Mouse (Mus musculus): ENCODE measurements around the gene Sntb2. TPM values are rescaled to one million over a fixed set of nuclear protein-coding genes. Genes with fewer than 3 reads are reported as not detected.

Sntb2 gene
- 0.26 and 0.49 TPM in 2 replicates for total RNA-seq (2014; fragmentation: Nextera tagmentation)
- total RNA-seq (2017) = 0.34 and 0.52 TPM in 2 replicates

- ATAC-seq (replicated peaks; ENCODE audit: low FRiP score, low TSS enrichment, poor library complexity, severe bottlenecking) = peak; percentile 66
Measured at GRCm38 (mm10) chr8:106935324-106935869, at the start of gene Sntb2. Gene Sntb2, plus strand, starts transcription at chr8:106935750.

- ATAC-seq (replicated peaks; ENCODE audit: low FRiP score, low TSS enrichment, poor library complexity, severe bottlenecking) = peak; percentile 79
Measured at GRCm38 (mm10) chr8:106887336-106888189, 48.0 kb upstream of the Sntb2 start.

GRCm38 (mm10) chr8:106888803-106889202, 46.7 kb upstream of the Sntb2 start:
- no peak for ATAC-seq (replicated peaks; ENCODE audit: low FRiP score, low TSS enrichment, poor library complexity, severe bottlenecking)

GRCm38 (mm10) chr8:106892210-106892805, 43.2 kb upstream of the Sntb2 start:
- ATAC-seq (replicated peaks; ENCODE audit: low FRiP score, low TSS enrichment, poor library complexity, severe bottlenecking) = peak; percentile 66

DNA sequence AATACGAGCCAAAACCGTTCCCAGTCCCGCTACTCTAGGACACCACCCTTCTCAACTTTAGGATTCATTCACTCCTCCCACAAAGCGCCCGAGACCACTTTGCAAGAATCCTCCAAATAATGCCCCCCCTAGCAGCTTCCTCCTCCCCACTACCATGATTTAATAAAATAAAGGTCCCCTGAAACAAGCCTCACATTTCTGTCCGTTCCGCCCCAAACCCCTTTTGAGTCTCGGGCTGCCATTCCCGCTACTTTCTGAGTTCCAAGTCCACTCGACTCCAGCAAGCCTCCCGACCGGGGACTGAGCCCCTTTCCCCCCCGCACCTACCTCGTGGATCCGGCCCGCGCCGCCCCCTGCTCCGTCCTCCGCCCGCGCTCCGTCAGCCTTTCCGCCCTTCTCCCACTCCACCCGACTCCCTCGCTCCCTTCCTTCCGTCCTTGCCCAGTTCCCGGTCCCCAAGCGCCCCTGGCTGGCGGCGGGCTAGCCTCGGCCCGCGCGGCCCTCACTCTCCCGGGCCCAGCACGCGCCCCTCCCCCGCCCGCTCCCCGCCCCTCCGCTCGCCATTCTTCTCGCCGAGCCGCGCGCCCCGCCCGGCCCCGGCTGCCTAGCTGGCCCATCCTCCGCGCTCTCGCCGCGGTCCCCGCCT, 42.6 kb upstream of the Sntb2 start:
- 0 out of 2 replicates have a peak, but pooled peaks have one; percentile 11 for ATAC-seq (replicated peaks; ENCODE audit: low FRiP score, low TSS enrichment, poor library complexity, severe bottlenecking)

DNA sequence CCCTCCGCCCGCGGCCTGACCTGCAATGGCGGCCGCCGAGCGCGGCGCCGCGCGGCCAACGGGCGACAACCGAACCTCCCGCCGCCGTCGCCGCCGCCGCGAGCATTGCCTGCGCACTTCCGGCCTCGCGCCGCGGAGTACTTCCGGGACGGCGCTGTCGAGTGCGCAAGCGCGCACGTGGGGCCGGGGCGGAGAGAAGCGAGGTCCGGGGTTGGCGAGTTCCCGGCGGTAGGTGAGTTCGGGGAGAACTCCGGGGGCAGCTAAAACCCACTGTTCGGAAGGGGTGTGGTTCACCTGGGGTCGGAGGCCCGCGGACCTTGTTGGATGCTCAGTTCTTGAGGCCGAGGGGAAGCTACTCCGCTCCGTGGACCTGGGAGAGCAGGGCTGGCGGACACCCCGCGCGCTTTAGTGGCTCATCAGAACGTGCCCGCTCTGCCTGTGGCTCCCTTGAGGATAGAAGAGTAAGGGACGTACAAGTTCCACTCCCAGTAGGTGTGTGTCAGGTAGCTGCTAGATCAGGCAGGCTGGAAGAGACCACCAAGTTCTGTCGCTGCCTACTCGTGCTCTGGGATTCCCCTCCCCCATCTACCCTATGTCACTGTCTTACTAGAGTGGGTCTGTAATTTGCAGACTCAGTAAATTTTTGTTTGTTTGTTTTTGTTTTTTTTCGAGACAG, 41.9 kb upstream of the Sntb2 start, which contains the start of gene Utp4:
TSS of gene Utp4 (plus strand) at position 156 of the 676 bp plus-strand sequence.
- ATAC-seq (replicated peaks; ENCODE audit: low FRiP score, low TSS enrichment, poor library complexity, severe bottlenecking) = peak; percentile 87

DNA sequence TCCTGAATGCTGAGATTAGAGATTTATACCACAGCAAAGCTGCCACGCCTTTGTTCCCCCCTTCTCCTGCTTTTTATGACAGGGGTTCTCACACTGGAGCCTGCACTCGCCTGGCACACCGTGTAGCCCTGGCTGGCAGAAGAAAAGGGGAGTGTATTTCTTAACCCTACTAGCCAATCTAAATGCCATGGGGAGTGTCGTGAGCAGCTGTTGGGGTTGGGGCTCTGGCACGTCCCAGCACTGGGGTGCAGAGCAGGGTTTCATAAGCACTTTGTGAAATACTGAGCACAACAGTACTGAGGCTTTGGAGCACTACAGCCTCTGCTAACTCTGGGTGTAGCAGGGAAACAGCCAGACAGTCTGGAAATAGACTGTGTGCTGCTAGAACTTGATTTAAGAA, 36.1 kb upstream of the Sntb2 start:
- ATAC-seq (replicated peaks; ENCODE audit: low FRiP score, low TSS enrichment, poor library complexity, severe bottlenecking) = no peak

DNA sequence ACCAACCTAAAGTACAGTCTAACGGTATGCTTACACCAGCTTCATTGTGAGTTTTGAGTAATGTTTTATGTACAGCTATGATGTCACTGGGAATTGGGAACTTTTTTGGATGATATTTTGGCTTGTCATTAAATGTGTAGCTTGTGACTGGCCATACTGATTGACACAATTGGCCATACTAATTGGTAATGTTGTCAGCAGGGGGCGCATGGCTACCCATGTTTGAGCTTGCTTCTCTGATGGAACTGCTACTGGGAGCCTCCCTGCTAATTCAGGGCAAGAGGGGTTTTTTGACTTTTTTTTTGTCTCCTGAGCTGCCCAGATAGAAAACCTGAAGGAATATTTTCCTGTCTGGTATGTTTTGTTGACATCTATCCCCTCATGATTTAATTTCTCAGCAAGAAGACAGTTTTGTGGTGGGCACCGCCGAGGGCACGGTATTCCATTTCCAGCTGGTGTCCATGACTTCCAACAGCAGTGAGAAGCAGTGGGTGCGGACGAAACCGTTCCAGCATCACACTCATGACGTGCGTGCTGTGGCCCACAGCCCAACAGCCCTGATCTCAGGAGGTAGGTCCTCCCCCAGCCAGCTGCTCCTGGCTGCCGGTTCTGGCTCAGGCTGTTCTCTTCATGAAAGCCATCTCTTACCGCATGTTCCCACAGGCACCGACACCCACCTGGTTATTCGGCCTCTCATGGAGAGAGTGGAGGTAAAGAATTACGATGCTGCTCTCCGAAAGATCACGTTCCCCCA, 29.6 kb upstream of the Sntb2 start:
- 0 out of 2 replicates have a peak, but pooled peaks have one; percentile 52 for ATAC-seq (replicated peaks; ENCODE audit: low FRiP score, low TSS enrichment, poor library complexity, severe bottlenecking)

GRCm38 (mm10) chr8:106906635-106907034, 28.9 kb upstream of the Sntb2 start:
- ATAC-seq (replicated peaks; ENCODE audit: low FRiP score, low TSS enrichment, poor library complexity, severe bottlenecking) = no peak

GRCm38 (mm10) chr8:106907450-106907849, 28.1 kb upstream of the Sntb2 start:
- ATAC-seq (replicated peaks; ENCODE audit: low FRiP score, low TSS enrichment, poor library complexity, severe bottlenecking) = no peak

DNA sequence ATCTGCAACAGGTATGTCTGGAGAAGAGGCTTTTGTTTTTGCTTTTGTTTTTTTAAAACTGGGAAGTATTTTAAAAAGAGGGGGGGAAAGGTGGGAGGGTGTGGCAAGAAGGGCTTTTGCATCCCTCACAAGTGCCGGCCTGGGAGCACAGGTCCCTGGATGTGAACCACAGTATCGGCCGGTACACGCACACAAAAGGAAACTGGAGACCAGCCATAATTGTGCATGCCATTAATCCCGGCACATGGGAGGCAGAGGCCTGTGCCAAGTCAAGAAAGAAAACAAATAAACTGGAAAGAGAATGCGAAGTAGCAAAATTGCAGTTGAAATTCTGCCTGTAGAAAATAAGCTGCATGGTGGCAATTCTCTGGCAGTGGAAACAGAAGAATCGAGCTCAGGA, 27.3 kb upstream of the Sntb2 start:
- ATAC-seq (replicated peaks; ENCODE audit: low FRiP score, low TSS enrichment, poor library complexity, severe bottlenecking) = no peak

GRCm38 (mm10) chr8:106913631-106914030, 21.9 kb upstream of the Sntb2 start:
- ATAC-seq (replicated peaks; ENCODE audit: low FRiP score, low TSS enrichment, poor library complexity, severe bottlenecking) = no peak

DNA sequence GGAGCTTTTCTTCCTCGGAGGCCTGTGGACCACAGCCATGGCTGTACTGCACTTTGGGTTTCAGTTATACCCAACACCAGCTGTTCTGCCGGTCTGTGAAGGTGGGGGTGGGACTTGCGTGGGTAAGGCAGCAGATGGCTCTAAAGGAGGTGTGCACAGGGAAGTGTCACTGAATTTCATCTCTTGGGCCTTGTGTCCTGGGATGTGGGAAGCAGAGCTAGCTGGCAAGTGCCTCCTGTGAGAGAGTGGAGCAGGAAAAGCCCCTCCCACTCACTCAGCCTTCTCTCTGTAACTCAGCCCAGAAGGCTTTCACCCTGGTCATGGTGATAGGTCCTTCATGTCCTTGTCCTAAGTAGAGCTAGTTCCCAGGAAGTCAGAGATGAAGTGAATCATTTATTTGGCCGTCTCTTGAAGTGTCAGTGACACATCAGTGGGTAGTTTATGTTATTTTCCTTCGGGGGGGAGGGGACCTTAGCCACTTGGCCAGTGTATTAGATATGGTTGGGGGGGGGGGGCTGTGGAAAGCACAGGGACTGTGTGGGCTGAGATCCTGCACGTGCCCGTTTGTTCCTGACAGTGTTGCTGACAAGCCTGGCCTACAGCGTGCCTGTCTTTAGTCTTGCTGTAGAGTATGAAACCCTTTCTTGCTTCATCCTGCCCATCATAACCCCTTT, 15.7 kb upstream of the Sntb2 start:
- ATAC-seq (replicated peaks; ENCODE audit: low FRiP score, low TSS enrichment, poor library complexity, severe bottlenecking) = no peak

DNA sequence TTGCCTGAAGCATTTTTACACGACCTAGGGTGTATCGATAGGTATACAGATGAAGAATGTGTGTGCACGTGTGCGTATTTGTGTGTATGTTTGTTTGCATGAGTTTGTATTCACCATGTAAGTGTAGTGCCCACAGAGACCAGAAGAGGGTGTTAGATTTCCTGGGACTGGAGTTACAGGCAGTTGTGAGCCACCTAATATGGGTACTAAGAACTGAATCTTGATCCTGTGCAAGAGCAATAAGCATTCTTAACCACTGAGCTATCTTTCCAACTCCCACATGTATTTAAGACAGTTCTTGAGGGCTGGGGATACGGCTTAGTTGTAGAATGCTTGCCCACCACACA, 15.2 kb upstream of the Sntb2 start:
- no peak for ATAC-seq (replicated peaks; ENCODE audit: low FRiP score, low TSS enrichment, poor library complexity, severe bottlenecking)

DNA sequence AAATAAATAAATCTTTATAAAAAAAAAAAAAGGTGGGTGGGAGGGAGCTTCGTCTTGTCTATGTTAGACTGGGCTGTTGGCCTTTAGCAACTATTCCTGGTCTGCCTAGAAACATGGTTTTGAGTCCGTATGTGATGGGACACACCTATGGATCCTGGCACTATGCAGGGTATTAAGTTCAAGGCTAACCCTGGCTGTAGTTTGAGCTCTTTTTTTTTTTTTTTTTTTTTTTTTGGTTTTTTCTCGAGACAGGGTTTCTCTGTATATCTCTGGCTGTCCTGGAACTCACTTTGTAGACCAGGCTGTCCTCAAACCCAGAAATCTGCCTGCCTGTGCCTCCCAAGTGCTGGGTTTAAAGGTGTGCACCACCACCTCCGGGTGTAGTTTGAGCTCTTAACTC, 11.5 kb upstream of the Sntb2 start:
- ATAC-seq (replicated peaks; ENCODE audit: low FRiP score, low TSS enrichment, poor library complexity, severe bottlenecking) = no peak

GRCm38 (mm10) chr8:106924904-106925349, 10.6 kb upstream of the Sntb2 start:
- ATAC-seq (replicated peaks; ENCODE audit: low FRiP score, low TSS enrichment, poor library complexity, severe bottlenecking) = no peak

DNA sequence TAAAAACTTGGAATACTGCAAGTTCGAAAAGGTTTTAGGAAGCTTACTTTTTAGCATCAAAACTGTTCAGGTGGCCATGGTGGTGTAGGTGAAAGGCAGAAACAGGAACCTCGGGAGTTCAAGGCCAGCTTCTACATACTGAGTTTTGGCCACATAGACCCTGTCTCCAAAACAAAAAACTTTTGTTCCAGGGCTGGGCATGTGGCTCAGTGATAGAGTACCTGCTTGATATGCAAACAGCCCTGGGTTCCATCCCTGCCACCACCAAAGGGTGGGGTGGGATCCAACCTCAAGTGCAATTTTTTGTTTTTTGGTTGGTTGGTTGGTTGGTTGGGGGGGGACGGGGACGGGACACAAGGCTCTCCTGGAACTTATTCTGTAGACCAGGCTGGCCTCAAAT, 10.1 kb upstream of the Sntb2 start:
- ATAC-seq (replicated peaks; ENCODE audit: low FRiP score, low TSS enrichment, poor library complexity, severe bottlenecking) = no peak

DNA sequence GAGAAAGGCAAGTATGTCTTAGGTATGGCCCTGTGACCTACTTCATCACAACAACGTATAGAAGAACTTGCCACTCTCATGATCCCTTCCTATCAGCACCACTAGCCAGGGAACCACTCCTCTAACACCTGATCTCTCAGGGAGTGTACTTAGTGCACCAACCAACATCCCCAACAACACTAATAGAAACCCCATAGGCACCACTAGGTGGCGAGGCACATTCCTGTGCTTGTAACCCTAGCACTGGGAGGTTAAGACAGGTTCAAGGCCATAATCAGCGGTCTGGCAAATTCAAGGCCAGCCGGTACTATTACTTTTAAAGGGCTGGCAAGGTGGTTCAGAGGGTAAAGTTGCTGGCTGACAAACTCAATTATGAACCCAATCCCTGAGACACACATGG, 8.3 kb upstream of the Sntb2 start:
- peak; percentile 88 for ATAC-seq (replicated peaks; ENCODE audit: low FRiP score, low TSS enrichment, poor library complexity, severe bottlenecking)

Measured in megakaryocyte-erythroid progenitor cell, adult 5-6 weeks (primary cell).